Mouse (Mus musculus): ENCODE data around the gene Shank2.

Shank2 gene

GRCm38 (mm10) chr7:144469908-144470544 lies 468.3 kb downstream of the Shank2 start:
- no peak for DNase-seq (ENCODE audit: extremely low read depth, low read depth)

- peak; percentile 23 for DNase-seq (ENCODE audit: extremely low read depth, low read depth)
Observed at GRCm38 (mm10) chr7:144470545-144471059, 468.9 kb downstream of the Shank2 start, which contains the start of gene Cttn. TSS of gene Cttn (minus strand) at chr7:144471009.

DNA sequence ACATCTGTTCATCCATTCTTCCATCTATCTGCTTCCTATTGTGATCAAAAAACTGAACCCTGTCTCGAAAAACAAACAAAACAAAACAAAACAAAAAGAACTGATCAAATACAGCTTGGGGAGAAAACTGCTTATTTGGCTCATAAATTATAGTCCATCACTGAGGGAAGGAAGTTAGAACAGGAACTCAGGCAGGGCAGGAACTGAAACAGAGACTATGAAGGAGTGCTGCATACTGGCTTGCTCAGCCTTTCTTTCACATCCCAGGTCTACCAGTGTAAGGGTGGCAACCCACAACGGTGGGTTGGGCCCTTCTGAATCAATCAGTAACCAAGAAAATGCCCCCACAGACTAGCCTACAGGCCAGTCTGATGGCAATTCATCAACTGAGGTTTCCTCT lies 469.4 kb downstream of the Shank2 start:
- DNase-seq (ENCODE audit: extremely low read depth, low read depth): no peak

DNA sequence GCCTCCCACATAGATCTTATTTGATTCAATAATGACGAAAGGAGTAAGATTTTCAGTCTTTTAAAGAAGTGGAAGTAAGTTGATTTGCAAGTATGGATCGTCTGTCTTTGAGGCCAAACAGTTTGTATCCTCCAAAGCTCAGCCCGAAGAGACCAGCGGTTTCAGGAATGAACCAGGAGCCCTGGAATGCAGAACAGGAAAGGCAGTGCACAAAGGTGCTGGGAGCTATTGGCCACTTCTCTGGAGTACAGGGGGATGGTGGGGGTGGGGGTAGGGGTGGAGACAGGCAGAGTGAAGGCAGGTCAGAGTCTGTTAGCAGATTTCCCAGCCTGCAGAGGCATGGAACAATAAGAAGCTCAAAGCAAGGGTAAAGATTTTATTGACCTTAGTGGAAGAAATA lies 471.8 kb downstream of the Shank2 start:
- no peak for DNase-seq (ENCODE audit: extremely low read depth, low read depth)

Data from MEL-GATA-1-ER (cell line).